Mouse (Mus musculus): ENCODE measurements around the gene Ing1.
"Not testable (repeated sequence)": the region's sequence is repeated elsewhere in the genome, so short reads cannot be mapped to it uniquely, and the experiment has no call there.

DNA sequence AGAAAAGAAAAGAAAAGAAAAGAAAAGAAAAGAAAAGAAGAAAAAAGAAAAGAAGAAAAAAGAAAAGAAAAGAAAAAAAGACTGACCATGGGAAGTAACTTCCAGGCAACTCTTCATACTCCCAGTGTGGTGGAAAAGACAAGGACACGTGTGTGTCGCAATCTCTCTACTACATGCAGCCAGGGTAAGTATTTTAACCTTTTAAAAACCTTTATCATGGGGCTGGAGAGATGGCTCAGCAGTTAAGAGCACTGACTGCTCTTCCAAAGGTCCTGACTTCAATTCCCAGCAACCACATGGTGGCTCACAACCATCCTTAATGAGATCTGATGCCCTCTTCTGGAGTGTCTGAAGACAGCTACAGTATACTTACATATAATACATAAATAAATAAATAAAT, 12.8 kb downstream of the Ing1 start:
- TF ChIP-seq CTCF, POLR2A (IDR thresholded peaks at IDR 0.05; ENCODE audit: extremely low read depth, insufficient read depth, low read length): not testable (repeated sequence)
